Mouse (Mus musculus): ENCODE measurements around the gene Hexim2. TPM values are rescaled to one million over a fixed set of nuclear protein-coding genes. Genes with fewer than 3 reads are reported as not detected.
A peak's percentile ranks its signal among the peaks of the same experiment; 100 is the strongest.

Hexim2 gene
- total RNA-seq, 2 experiments from 2014 or later: 2.0 to 3.6 TPM

- no peak for TF ChIP-seq CTCF (IDR thresholded peaks at IDR 0.05)
- Histone ChIP-seq H3K4me3 (peak overlapping the region; percentile 87), H3K27ac (peak overlapping the region; percentile 86)
- intact Hi-C loops (cut with DNase I): loop anchor here (10.0 kb wide), 1 partner anchor 52 kb away; no protein-coding TSS in a partner anchor
- no peak for DNase-seq
Measured at GRCm38 (mm10) chr11:103172392-103173040, 40.3 kb downstream of the Hexim2 start.

- H3K27ac ChIP-seq: peak overlapping the region; percentile 86; the same call in 1 of the 2 replicates
- intact Hi-C loops (cut with DNase I): loop anchor here (10.0 kb wide), 1 partner anchor 52 kb away; no protein-coding TSS in a partner anchor
- DNase-seq: no peak
- peak overlapping the region; percentile 87; the same call in 1 of the 2 replicates for H3K4me3 ChIP-seq
- TF ChIP-seq CTCF (IDR thresholded peaks at IDR 0.05): no peak
Measured at GRCm38 (mm10) chr11:103173041-103173770, 41.0 kb downstream of the Hexim2 start.

- H3K27ac ChIP-seq: peak overlapping the region; percentile 86
- no peak overlapping the region for H3K4me3 ChIP-seq
- intact Hi-C loops (cut with DNase I): loop anchor here (10.0 kb wide), 1 partner anchor 51 kb away; no protein-coding TSS in a partner anchor
- no peak for TF ChIP-seq CTCF (IDR thresholded peaks at IDR 0.05)
- no peak for DNase-seq
Measured at GRCm38 (mm10) chr11:103173771-103174344, 41.6 kb downstream of the Hexim2 start.

- DNase-seq: no peak
- intact Hi-C loops (cut with DNase I): loop anchor here (10.0 kb wide), 1 partner anchor 50 kb away; no protein-coding TSS in a partner anchor
- peak overlapping the region; percentile 77 for H3K27ac ChIP-seq
- no peak for TF ChIP-seq CTCF (IDR thresholded peaks at IDR 0.05)
- H3K4me3 ChIP-seq: 0 out of 2 replicates have a peak overlapping the region, but pooled peaks have one; percentile 13
Measured at GRCm38 (mm10) chr11:103174411-103174832, 42.2 kb downstream of the Hexim2 start.

- DNase-seq: peak; percentile 56
- intact Hi-C loops (cut with DNase I): loop anchor here (10.0 kb wide), 1 partner anchor 50 kb away; no protein-coding TSS in a partner anchor
- Histone ChIP-seq H3K27ac (peak overlapping the region; percentile 77), H3K4me3 (peak overlapping the region; percentile 53)
- TF ChIP-seq CTCF (IDR thresholded peaks at IDR 0.05): no peak
Measured at GRCm38 (mm10) chr11:103174891-103175391, 42.7 kb downstream of the Hexim2 start.

GRCm38 (mm10) chr11:103175688-103176442, 43.6 kb downstream of the Hexim2 start:
- Histone ChIP-seq H3K27ac (peak overlapping the region; percentile 77), H3K4me3 (peak overlapping the region; percentile 53)
- TF ChIP-seq CTCF (IDR thresholded peaks at IDR 0.05): no peak
- DNase-seq: peak; percentile 69
- intact Hi-C loops (cut with DNase I): loop anchor here (10.0 kb wide), 1 partner anchor 49 kb away; no protein-coding TSS in a partner anchor

GRCm38 (mm10) chr11:103176510-103176909, 44.3 kb downstream of the Hexim2 start:
- intact Hi-C loops (cut with DNase I): loop anchor here (10.0 kb wide), 1 partner anchor 48 kb away; no protein-coding TSS in a partner anchor
- Histone ChIP-seq H3K4me3 (peak overlapping the region; percentile 53), H3K27ac (peak overlapping the region; percentile 77)
- TF ChIP-seq CTCF (IDR thresholded peaks at IDR 0.05): no peak
- peak; percentile 6 for DNase-seq

GRCm38 (mm10) chr11:103177216-103177615, 45.0 kb downstream of the Hexim2 start:
- DNase-seq: peak; percentile 30
- H3K27ac ChIP-seq: peak overlapping the region; percentile 77
- no peak overlapping the region for H3K4me3 ChIP-seq
- TF ChIP-seq CTCF (IDR thresholded peaks at IDR 0.05): no peak
- intact Hi-C loops (cut with DNase I): loop anchor here (10.0 kb wide), 1 partner anchor 48 kb away; no protein-coding TSS in a partner anchor

- no peak for TF ChIP-seq CTCF (IDR thresholded peaks at IDR 0.05)
- intact Hi-C loops (cut with DNase I): loop anchor here (10.0 kb wide), 1 partner anchor 47 kb away; no protein-coding TSS in a partner anchor
- DNase-seq: peak; percentile 14
- H3K27ac ChIP-seq: peak overlapping the region; percentile 16
- no peak overlapping the region for H3K4me3 ChIP-seq
Measured at GRCm38 (mm10) chr11:103177815-103178485, 45.7 kb downstream of the Hexim2 start.

- Histone ChIP-seq H3K4me3 (no peak overlapping the region), H3K27ac (no peak overlapping the region)
- no peak for TF ChIP-seq CTCF (IDR thresholded peaks at IDR 0.05)
- intact Hi-C loops (cut with DNase I): loop anchor here (10.0 kb wide), 1 partner anchor 46 kb away; no protein-coding TSS in a partner anchor
- DNase-seq: peak; percentile 12
Measured at GRCm38 (mm10) chr11:103178748-103179147, 46.5 kb downstream of the Hexim2 start.

- intact Hi-C loops (cut with DNase I): no loop called here
- Histone ChIP-seq H3K4me3 (no peak overlapping the region), H3K27ac (no peak overlapping the region)
- no peak for TF ChIP-seq CTCF (IDR thresholded peaks at IDR 0.05)
- peak; percentile 12 for DNase-seq
Measured at GRCm38 (mm10) chr11:103180426-103180825, 48.2 kb downstream of the Hexim2 start.
